Mouse (Mus musculus) heart, embryonic 15.5 days (tissue): ENCODE data around the gene Trmt10a. TPM values are rescaled to one million over a fixed set of nuclear protein-coding genes. Genes with fewer than 3 reads are reported as not detected.

Experiments
- ATAC-seq: fragments of 200-750 bp; cut with Nextera tagmentation; replicated peaks from 2 replicates; pipeline ENCODE4 v1.8.0; 2017; ENCODE audit warnings: low read depth, moderate TSS enrichment; ENCODE audit not compliant: insufficient number of reproducible peaks, insufficient read depth, low FRiP score
- H3K27ac ChIP-seq: fragments of 300-500 bp; sonication (generic); 2 replicates; pipeline ENCODE4 v1.5.1; 2015; ENCODE audit warnings: mild to moderate bottlenecking, inconsistent platforms
- H3K27me3 ChIP-seq: fragments of 300-500 bp; sonication (generic); 2 replicates; pipeline ENCODE4 v1.6.1; 2015; ENCODE audit warnings: inconsistent platforms
- H3K36me3 ChIP-seq: fragments of 300-500 bp; sonication (generic); 2 replicates; pipeline ENCODE4 v1.6.1; 2015; ENCODE audit warnings: mild to moderate bottlenecking, inconsistent platforms
- H3K4me1 ChIP-seq: fragments of 300-500 bp; sonication (generic); replicated peaks from 2 replicates; pipeline ENCODE4 v1.6.1; 2015; ENCODE audit warnings: inconsistent platforms
- H3K4me2 ChIP-seq: fragments of 300-500 bp; sonication (generic); 2 replicates; pipeline ENCODE4 v1.6.1; 2015; ENCODE audit warnings: inconsistent platforms, mild to moderate bottlenecking, moderate library complexity
- H3K4me3 ChIP-seq: fragments of 300-500 bp; sonication (generic); 2 replicates; pipeline ENCODE4 v1.5.1; 2015; ENCODE audit warnings: mild to moderate bottlenecking, inconsistent platforms
- H3K9ac ChIP-seq: fragments of 300-500 bp; sonication (generic); 2 replicates; pipeline ENCODE4 v1.6.1; 2015; ENCODE audit warnings: mild to moderate bottlenecking, inconsistent platforms
- H3K9me3 ChIP-seq: fragments of 300-500 bp; sonication (generic); replicated peaks from 2 replicates; pipeline ENCODE4 v1.6.1; 2016; ENCODE audit warnings: inconsistent platforms
- WGBS: fragments of 180-500 bp; shearing (Covaris S2); methylation state at CpG from one replicate; pipeline ENCODE4 v1.1.7; 2015; ENCODE audit warnings: mixed read lengths; 5-methylcytosine and 5-hydroxymethylcytosine counted together
- polyA plus RNA-seq: library from polyadenylated mRNA; unstranded; fragments of >200 nt; fragmentation: Nextera tagmentation; extraction: Ambion mirVana; gene quantifications from 2 replicates; pipeline ENCODE4 v1.2.1, GENCODE M21; 2015

The Trmt10a gene
- polyA plus RNA-seq, 1 experiment from 2014 or later = 8.3 TPM

DNA sequence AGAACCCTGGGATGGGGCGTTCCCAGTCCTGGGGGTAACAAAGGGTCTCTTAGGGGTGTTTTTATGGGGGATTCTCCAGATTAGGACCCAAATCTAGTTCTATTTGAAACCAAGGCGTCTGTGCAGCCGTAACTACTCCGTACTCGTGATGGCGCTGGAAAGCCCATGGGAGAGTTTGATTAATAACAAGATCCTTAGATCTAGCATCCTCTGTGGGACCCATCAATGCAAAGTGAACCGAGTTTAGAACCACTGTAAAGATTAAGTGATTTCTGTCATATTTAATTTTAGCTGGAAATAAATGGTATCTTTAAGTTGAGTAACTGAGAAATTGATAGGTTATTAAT is 55.4 kb downstream of the Trmt10a start:
- Histone ChIP-seq H3K27me3 (no peaks in the 10 kb centered on the region; the same call in 1 of the 2 replicates), H3K9me3 (no peaks in the 10 kb centered on the region), H3K4me1 (0 out of 2 replicates have a peak, but pooled peaks cover 4% of the 10 kb centered on the region), H3K4me2 (no peak overlapping the region), H3K27ac (no peak overlapping the region), H3K4me3 (no peak overlapping the region), H3K36me3 (no peaks in the 10 kb centered on the region), H3K9ac (no peak overlapping the region)
- no peak for ATAC-seq
- 69% methylated on average over 7 of the region's 7 CpGs for WGBS

- ATAC-seq = no peak
- Histone ChIP-seq H3K4me3 (no peak overlapping the region), H3K4me1 (no peaks in the 10 kb centered on the region), H3K27ac (no peak overlapping the region), H3K36me3 (no peaks in the 10 kb centered on the region), H3K9me3 (no peaks in the 10 kb centered on the region), H3K27me3 (no peaks in the 10 kb centered on the region), H3K9ac (no peak overlapping the region), H3K4me2 (no peak overlapping the region)
- 84% methylated on average over 3 of the region's 3 CpGs for WGBS
These were observed 65.6 kb downstream of the Trmt10a start for GRCm38 (mm10) chr3:138208821-138209220.

Other genes with a start within 250 kb of the Trmt10a start
- 100 and 108 TPM in 2 replicates for gene Lamtor3, start 224.9 kb upstream of the Trmt10a start, polyA plus RNA-seq
- gene Dapp1, start 161.9 kb upstream of the Trmt10a start, polyA plus RNA-seq = 18.4 TPM in 2 replicates
- 13.8 and 16.0 TPM in 2 replicates for gene 1110002E22Rik, start 78.4 kb upstream of the Trmt10a start, polyA plus RNA-seq
- 0.47 and 0.58 TPM in 2 replicates for gene Gm5105, start 76.1 kb upstream of the Trmt10a start, polyA plus RNA-seq
- 6.0 and 6.8 TPM in 2 replicates for gene Mttp, start 1.5 kb downstream of the Trmt10a start, polyA plus RNA-seq
- gene 4930579F01Rik, start 50.4 kb downstream of the Trmt10a start, polyA plus RNA-seq = not detected in 2 replicates
- gene Adh7, start 74.3 kb downstream of the Trmt10a start, polyA plus RNA-seq = 0.05 and 0.11 TPM in 2 replicates
- gene Adh1, start 117.5 kb downstream of the Trmt10a start, polyA plus RNA-seq = 27.4 and 59.6 TPM in 2 replicates
- not detected in 2 replicates for gene Adh6a, start 169.8 kb downstream of the Trmt10a start, polyA plus RNA-seq
- gene Adh6b, start 198.3 kb downstream of the Trmt10a start, polyA plus RNA-seq = 1.9 and 2.5 TPM in 2 replicates